Mouse (Mus musculus) intestine, embryonic 16.5 days (tissue): ENCODE data around the gene Nab1. TPM values are rescaled to one million over a fixed set of nuclear protein-coding genes. Genes with fewer than 3 reads are reported as not detected.

Experiments used
- ATAC-seq: fragments of 200-750 bp; cut with Nextera tagmentation; 2 replicates; pipeline ENCODE4 v1.8.0; 2017; ENCODE audit warnings: moderate TSS enrichment, moderate library complexity
- H3K27ac ChIP-seq: fragments of 300-500 bp; sonication (generic); 2 replicates; pipeline ENCODE4 v1.5.1; 2014; ENCODE audit warnings: mild to moderate bottlenecking, low read length
- H3K27me3 ChIP-seq: fragments of 300-500 bp; sonication (generic); replicated peaks from 2 replicates; pipeline ENCODE4 v1.6.1; 2014; ENCODE audit warnings: low read length, control low read depth, mixed read lengths; ENCODE audit not compliant: control insufficient read depth, insufficient read depth
- H3K36me3 ChIP-seq: fragments of 300-500 bp; sonication (generic); 2 replicates; pipeline ENCODE4 v1.6.1; 2014; ENCODE audit warnings: low read length, control low read depth; ENCODE audit not compliant: control insufficient read depth, insufficient read depth
- H3K4me1 ChIP-seq: fragments of 300-500 bp; sonication (generic); 2 replicates; pipeline ENCODE4 v1.6.1; 2014; ENCODE audit warnings: low read length, control low read depth, mixed read lengths; ENCODE audit not compliant: control insufficient read depth, insufficient read depth
- H3K4me2 ChIP-seq: fragments of 300-500 bp; sonication (generic); 2 replicates; pipeline ENCODE4 v1.6.1; 2014; ENCODE audit warnings: low read depth, low read length, control low read depth
- H3K4me3 ChIP-seq: fragments of 300-500 bp; sonication (generic); 2 replicates; pipeline ENCODE4 v1.5.1; 2014; ENCODE audit warnings: mild to moderate bottlenecking, low read length
- H3K9ac ChIP-seq: fragments of 300-500 bp; sonication (generic); 2 replicates; pipeline ENCODE4 v1.6.1; 2014; ENCODE audit warnings: low read depth, low read length
- H3K9me3 ChIP-seq: fragments of 300-500 bp; sonication (generic); 2 replicates; pipeline ENCODE4 v1.6.1; 2016; ENCODE audit warnings: low read length, control low read depth; ENCODE audit not compliant: control insufficient read depth
- WGBS: fragments of 180-500 bp; shearing (Covaris S2); extraction: QIAGEN DNeasy Blood & Tissue Kit; methylation state at CpG from one replicate; pipeline ENCODE4 v1.1.7; 2014; 5-methylcytosine and 5-hydroxymethylcytosine counted together
- polyA plus RNA-seq: library from polyadenylated mRNA; unstranded; fragments of >200 nt; fragmentation: Nextera tagmentation; extraction: Ambion mirVana; gene quantifications from 2 replicates; pipeline ENCODE4 v1.2.1, GENCODE M21; 2015

Nab1 gene
- polyA plus RNA-seq, 1 experiment from 2014 or later: 4.6 TPM

GRCm38 (mm10) chr1:52456571-52456970 lies 43.9 kb downstream of the Nab1 start:
- ATAC-seq: no peak
- 53% methylated on average over 7 of the region's 7 CpGs for WGBS
- no peak overlapping the region for H3K27ac ChIP-seq

GRCm38 (mm10) chr1:52454509-52455001 lies 45.9 kb downstream of the Nab1 start:
- ATAC-seq: no peak
- no peaks in the 10 kb centered on the region for H3K36me3 ChIP-seq

More at GRCm38 (mm10) chr1:52456571-52456970, 43.9 kb downstream of the Nab1 start:
- Histone ChIP-seq H3K9ac (no peak overlapping the region), H3K27me3 (no peaks in the 10 kb centered on the region), H3K9me3 (no peaks in the 10 kb centered on the region), H3K4me3 (no peak overlapping the region), H3K4me1 (no peaks in the 10 kb centered on the region), H3K4me2 (no peak overlapping the region), H3K36me3 (no peaks in the 10 kb centered on the region)

GRCm38 (mm10) chr1:52451360-52451759 lies 49.1 kb downstream of the Nab1 start:
- H3K4me2 ChIP-seq: no peak overlapping the region
- WGBS: 56% methylated on average over 1 of the region's 1 CpGs

More at GRCm38 (mm10) chr1:52454509-52455001, 45.9 kb downstream of the Nab1 start:
- H3K27me3 ChIP-seq: no peaks in the 10 kb centered on the region
- H3K9ac ChIP-seq: no peak overlapping the region
- no peak overlapping the region for H3K4me2 ChIP-seq
- H3K27ac ChIP-seq: no peak overlapping the region
- H3K4me1 ChIP-seq: no peaks in the 10 kb centered on the region
- 85% methylated on average over 3 of the region's 3 CpGs for WGBS
- no peak overlapping the region for H3K4me3 ChIP-seq
- H3K9me3 ChIP-seq: no peaks in the 10 kb centered on the region

GRCm38 (mm10) chr1:52435856-52436255 lies 64.6 kb downstream of the Nab1 start:
- Histone ChIP-seq H3K27me3 (no peaks in the 10 kb centered on the region), H3K4me2 (no peak overlapping the region), H3K4me3 (no peak overlapping the region), H3K36me3 (no peaks in the 10 kb centered on the region), H3K4me1 (no peaks in the 10 kb centered on the region), H3K27ac (no peak overlapping the region), H3K9me3 (no peaks in the 10 kb centered on the region), H3K9ac (no peak overlapping the region)
- ATAC-seq: no peak
- WGBS: 56% methylated on average over 6 of the region's 6 CpGs

More at GRCm38 (mm10) chr1:52451360-52451759, 49.1 kb downstream of the Nab1 start:
- H3K4me3 ChIP-seq: no peak overlapping the region
- no peaks in the 10 kb centered on the region for H3K36me3 ChIP-seq
- no peaks in the 10 kb centered on the region for H3K9me3 ChIP-seq
- no peak for ATAC-seq
- H3K9ac ChIP-seq: no peak overlapping the region
- no peak overlapping the region for H3K27ac ChIP-seq
- H3K4me1 ChIP-seq: no peaks in the 10 kb centered on the region
- no peaks in the 10 kb centered on the region for H3K27me3 ChIP-seq

DNA sequence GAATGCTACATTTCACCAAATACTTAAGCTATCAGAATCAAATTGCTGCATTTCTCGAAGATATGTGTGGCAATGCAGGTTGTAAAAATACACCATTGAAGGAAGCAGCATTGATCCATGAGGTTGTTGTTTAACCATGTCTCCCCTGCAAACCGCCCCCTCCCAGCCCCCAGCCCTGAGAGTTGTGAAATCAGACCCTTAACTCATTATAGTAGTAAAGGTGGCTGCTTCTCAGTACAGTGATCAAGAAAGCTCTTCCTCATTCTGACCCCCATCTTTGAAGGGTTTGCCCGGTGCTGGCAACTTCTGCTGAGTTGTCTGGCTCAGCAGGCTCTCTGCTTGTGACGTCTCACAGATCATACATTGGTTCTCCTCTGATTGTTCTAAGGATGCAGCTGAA lies 66.4 kb downstream of the Nab1 start:
- no peaks in the 10 kb centered on the region for H3K27me3 ChIP-seq
- H3K4me3 ChIP-seq: no peak overlapping the region
- H3K36me3 ChIP-seq: no peaks in the 10 kb centered on the region
- no peaks in the 10 kb centered on the region for H3K9me3 ChIP-seq
- no peak for ATAC-seq
- no peak overlapping the region for H3K9ac ChIP-seq
- H3K4me1 ChIP-seq: no peaks in the 10 kb centered on the region
- no peak overlapping the region for H3K27ac ChIP-seq
- 51% methylated on average over 4 of the region's 4 CpGs for WGBS
- no peak overlapping the region for H3K4me2 ChIP-seq

- no peak for ATAC-seq
- Histone ChIP-seq H3K27me3 (no peaks in the 10 kb centered on the region), H3K4me3 (no peak overlapping the region), H3K27ac (no peak overlapping the region), H3K4me2 (no peak overlapping the region), H3K9ac (no peak overlapping the region), H3K9me3 (no peaks in the 10 kb centered on the region), H3K36me3 (no peaks in the 10 kb centered on the region), H3K4me1 (no peaks in the 10 kb centered on the region)
- WGBS: 82% methylated on average over 8 of the region's 8 CpGs
These were observed 68.7 kb downstream of the Nab1 start for GRCm38 (mm10) chr1:52431806-52432205.

GRCm38 (mm10) chr1:52430606-52431005 lies 69.9 kb downstream of the Nab1 start:
- no peak overlapping the region for H3K4me2 ChIP-seq
- WGBS: 85% methylated on average over 2 of the region's 2 CpGs
- H3K4me3 ChIP-seq: no peak overlapping the region
- H3K4me1 ChIP-seq: no peaks in the 10 kb centered on the region
- H3K36me3 ChIP-seq: no peaks in the 10 kb centered on the region
- no peaks in the 10 kb centered on the region for H3K27me3 ChIP-seq
- H3K27ac ChIP-seq: no peak overlapping the region
- no peak overlapping the region for H3K9ac ChIP-seq
- H3K9me3 ChIP-seq: no peaks in the 10 kb centered on the region
- no peak for ATAC-seq

DNA sequence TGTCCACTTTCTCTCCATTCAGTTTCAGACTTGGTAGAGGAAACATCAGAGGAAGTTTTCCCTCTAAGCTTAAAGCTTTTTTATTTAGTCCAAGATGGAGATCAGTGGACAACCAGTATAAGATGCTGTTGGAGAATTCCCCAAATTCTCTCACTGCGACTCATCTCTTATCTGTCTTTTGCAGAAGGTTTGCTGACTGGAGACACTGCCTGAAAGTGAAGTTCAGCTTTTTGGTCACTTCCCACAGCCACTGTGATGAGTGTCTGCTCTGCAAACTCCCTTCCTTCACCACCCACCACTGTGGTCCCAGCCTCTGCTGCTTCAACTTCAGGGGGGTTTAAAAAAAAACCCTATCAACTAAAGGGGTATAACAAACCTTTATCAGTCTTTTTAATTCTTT lies 70.4 kb downstream of the Nab1 start:
- ATAC-seq: no peak
- Histone ChIP-seq H3K9me3 (no peaks in the 10 kb centered on the region), H3K27ac (no peak overlapping the region), H3K36me3 (no peaks in the 10 kb centered on the region), H3K4me3 (no peak overlapping the region), H3K4me1 (no peaks in the 10 kb centered on the region), H3K27me3 (no peaks in the 10 kb centered on the region), H3K4me2 (no peak overlapping the region), H3K9ac (no peak overlapping the region)
- 76% methylated on average over 1 of the region's 1 CpGs for WGBS

DNA sequence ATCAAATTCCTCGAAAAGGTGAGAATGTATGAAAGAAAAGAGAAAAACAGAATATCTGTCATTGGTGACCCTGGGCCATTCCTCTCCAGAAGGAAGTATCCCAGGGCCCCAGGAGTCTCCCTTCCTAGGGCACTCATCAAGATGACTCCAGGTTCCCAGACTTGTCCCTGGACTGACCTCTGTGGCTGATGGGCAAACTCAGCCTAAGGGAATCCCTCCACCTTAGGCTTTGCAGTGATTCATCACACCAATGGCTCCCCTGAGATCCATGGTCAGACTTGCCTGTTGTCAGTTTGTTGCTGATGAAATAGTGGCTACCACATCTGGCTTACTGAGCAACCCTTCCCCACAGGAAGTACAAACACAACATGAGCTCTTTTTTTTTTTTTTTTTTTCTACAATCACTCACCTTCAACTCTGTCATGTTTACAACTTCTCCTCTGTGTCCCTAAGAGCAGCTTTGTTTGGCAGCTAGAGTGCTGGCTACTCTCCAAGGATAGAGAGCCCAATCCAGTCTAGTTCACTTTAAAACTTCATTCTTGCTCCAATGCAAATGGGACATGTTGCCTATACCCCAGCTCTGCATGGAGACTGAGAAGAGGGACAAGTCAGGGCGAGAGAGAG lies 72.5 kb downstream of the Nab1 start:
- 63% methylated on average over 2 of the region's 2 CpGs for WGBS
- H3K4me1 ChIP-seq: no peaks in the 10 kb centered on the region
- no peak for ATAC-seq

GRCm38 (mm10) chr1:52423846-52424245 lies 76.6 kb downstream of the Nab1 start:
- no peak overlapping the region for H3K27ac ChIP-seq
- WGBS: 69% methylated on average over 1 of the region's 1 CpGs
- ATAC-seq: no peak
- H3K4me2 ChIP-seq: no peak overlapping the region
- no peak overlapping the region for H3K4me3 ChIP-seq
- no peaks in the 10 kb centered on the region for H3K4me1 ChIP-seq
- H3K9ac ChIP-seq: no peak overlapping the region
- H3K9me3 ChIP-seq: no peaks in the 10 kb centered on the region
- no peaks in the 10 kb centered on the region for H3K36me3 ChIP-seq
- H3K27me3 ChIP-seq: no peaks in the 10 kb centered on the region

More for the DNA sequence above, 72.5 kb downstream of the Nab1 start:
- Histone ChIP-seq H3K27ac (no peak overlapping the region), H3K4me3 (no peak overlapping the region), H3K36me3 (no peaks in the 10 kb centered on the region), H3K9ac (no peak overlapping the region), H3K9me3 (no peaks in the 10 kb centered on the region), H3K4me2 (no peak overlapping the region), H3K27me3 (no peaks in the 10 kb centered on the region)
